In the genomic region with DNA sequence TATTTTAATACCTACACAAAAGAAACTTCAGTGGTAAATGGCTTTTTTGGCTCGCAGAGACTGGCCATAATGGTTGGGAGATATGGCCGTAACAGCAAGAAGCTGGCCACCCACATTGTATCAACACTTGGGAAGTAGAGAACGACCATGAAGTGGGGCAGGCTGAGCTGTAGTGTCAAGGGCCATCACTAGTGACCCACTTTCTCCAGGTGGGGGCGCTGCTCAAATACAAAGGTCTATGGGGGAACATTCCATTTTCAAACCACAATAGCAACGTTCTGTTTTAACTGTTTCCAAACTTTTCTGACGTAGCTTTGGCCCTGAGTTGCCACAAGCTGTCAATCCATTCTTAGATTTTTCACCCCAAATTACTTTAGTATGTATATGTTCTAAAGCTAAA, we compare ENCODE assay signal across 14 mouse cellular contexts. TPM values are rescaled to one million over a fixed set of nuclear protein-coding genes. Genes with fewer than 3 reads are reported as not detected.
DNase-seq lines count a peak whose midpoint lies in the region; ATAC-seq and TF ChIP-seq lines count a peak whose summit lies in the region.
"Had no signal": no experiment of that assay in that cellular context is flagged by ENCODE, and none has a peak within 500 bp of the region (broad histone marks: within the 10 kb centered on the region; RNA-seq: fewer than 3 reads in every experiment).

No protein-coding gene starts in this region.

- peak; percentile 21 for DNase-seq in adrenal gland, postnatal 14 days
- DNase-seq in adrenal gland, postnatal 25 days = no peak
- DNase-seq in testis, postnatal 10 days (ENCODE audit: low spot score) = peak; percentile 56
- DNase-seq in testis, postnatal 14 days (ENCODE audit: low spot score) = no peak
- no peak for DNase-seq in liver, embryonic 14.5 days (ENCODE audit: low read depth in 3 of 3, low spot score in 3 of 3)
- DNase-seq in forebrain, embryonic 14.5 days (ENCODE audit: low spot score) = no peak
- DNase-seq: cerebellum, adult 18-20 months; kidney, postnatal 14 days had no signal

- no peaks in the 10 kb centered on the region for H3K27me3 ChIP-seq in liver, embryonic 14.5 days (ENCODE audit: control insufficient read depth, insufficient read depth, low read length)
- no peaks in the 10 kb centered on the region for H3K27me3 ChIP-seq in forebrain, embryonic 13.5 days
- no peaks in the 10 kb centered on the region for H3K27me3 ChIP-seq in forebrain, embryonic 14.5 days (replicated peaks; ENCODE audit: control insufficient read depth, insufficient read depth, low read length)
- no peaks in the 10 kb centered on the region for H3K27me3 ChIP-seq in neural tube, embryonic 15.5 days (replicated peaks)
- H3K27me3 ChIP-seq: hindbrain, embryonic 15.5 days; limb, embryonic 15.5 days; stomach, embryonic 15.5 days had no signal

- no peak overlapping the region for H3K4me2 ChIP-seq in liver, embryonic 14.5 days (ENCODE audit: low read depth)
- no peak overlapping the region for H3K4me2 ChIP-seq in forebrain, embryonic 13.5 days
- no peak overlapping the region for H3K4me2 ChIP-seq in forebrain, embryonic 14.5 days (ENCODE audit: low read length)
- H3K4me2 ChIP-seq in neural tube, embryonic 15.5 days = no peak overlapping the region
- H3K4me2 ChIP-seq: hindbrain, embryonic 15.5 days; limb, embryonic 15.5 days; stomach, embryonic 15.5 days had no signal

- WGBS in liver, embryonic 14.5 days (ENCODE audit: insufficient replicate concordance) = 55% methylated on average over 6 of the region's 6 CpGs
- 75% methylated on average over 6 of the region's 6 CpGs for WGBS in forebrain, embryonic 13.5 days
- WGBS in forebrain, embryonic 14.5 days = 75% methylated on average over 6 of the region's 6 CpGs
- WGBS in neural tube, embryonic 15.5 days = 79% methylated on average over 6 of the region's 6 CpGs

- no peak overlapping the region for H3K9ac ChIP-seq in liver, embryonic 14.5 days (replicated peaks)
- no peak overlapping the region for H3K9ac ChIP-seq in forebrain, embryonic 13.5 days
- H3K9ac ChIP-seq in forebrain, embryonic 14.5 days (ENCODE audit: low read length) = no peak overlapping the region
- H3K9ac ChIP-seq in neural tube, embryonic 15.5 days (replicated peaks) = no peak overlapping the region
- H3K9ac ChIP-seq: hindbrain, embryonic 15.5 days; limb, embryonic 15.5 days; stomach, embryonic 15.5 days had no signal

- H3K4me3 ChIP-seq in liver, embryonic 14.5 days (ENCODE audit: insufficient read depth in 1 of 2, low read depth in 2 of 2, low read length in 2 of 2) = no peak overlapping the region
- H3K4me3 ChIP-seq in forebrain, embryonic 13.5 days = no peak overlapping the region
- H3K4me3 ChIP-seq in forebrain, embryonic 14.5 days (ENCODE audit: low read depth, low read length) = no peak overlapping the region
- no peak overlapping the region for H3K4me3 ChIP-seq in neural tube, embryonic 15.5 days (replicated peaks)
- H3K4me3 ChIP-seq: hindbrain, embryonic 15.5 days; limb, embryonic 15.5 days; stomach, embryonic 15.5 days had no signal

- H3K4me1 ChIP-seq in liver, embryonic 14.5 days (replicated peaks; ENCODE audit: control insufficient read depth in 2 of 2, insufficient read depth in 2 of 2, low read length in 1 of 2) = no peaks in the 10 kb centered on the region
- H3K4me1 ChIP-seq in forebrain, embryonic 13.5 days = no peaks in the 10 kb centered on the region
- H3K4me1 ChIP-seq in forebrain, embryonic 14.5 days (ENCODE audit: control insufficient read depth, insufficient read depth, low read length) = no peaks in the 10 kb centered on the region
- H3K4me1 ChIP-seq in neural tube, embryonic 15.5 days = 0 out of 2 replicates have a peak, but pooled peaks cover under 1% of the 10 kb centered on the region
- H3K4me1 ChIP-seq: hindbrain, embryonic 15.5 days; limb, embryonic 15.5 days; stomach, embryonic 15.5 days had no signal

- H3K27ac ChIP-seq in liver, embryonic 14.5 days = no peak overlapping the region
- H3K27ac ChIP-seq in forebrain, embryonic 13.5 days = no peak overlapping the region
- H3K27ac ChIP-seq in forebrain, embryonic 14.5 days (ENCODE audit: low read depth, low read length) = no peak overlapping the region
- H3K27ac ChIP-seq in neural tube, embryonic 15.5 days (replicated peaks) = no peak overlapping the region
- H3K27ac ChIP-seq: hindbrain, embryonic 15.5 days; limb, embryonic 15.5 days; macrophage; stomach, embryonic 15.5 days had no signal

- H3K36me3 ChIP-seq in liver, embryonic 14.5 days (replicated peaks; ENCODE audit: control insufficient read depth, insufficient read depth, low read depth) = no peaks in the 10 kb centered on the region
- H3K36me3 ChIP-seq in forebrain, embryonic 13.5 days (ENCODE audit: poor library complexity, severe bottlenecking) = no peaks in the 10 kb centered on the region
- no peaks in the 10 kb centered on the region for H3K36me3 ChIP-seq in forebrain, embryonic 14.5 days (ENCODE audit: control insufficient read depth, insufficient read depth, low read length)
- H3K36me3 ChIP-seq in neural tube, embryonic 15.5 days = no peaks in the 10 kb centered on the region
- H3K36me3 ChIP-seq: hindbrain, embryonic 15.5 days; limb, embryonic 15.5 days; stomach, embryonic 15.5 days had no signal

- no peaks in the 10 kb centered on the region for H3K9me3 ChIP-seq in liver, embryonic 14.5 days (ENCODE audit: control insufficient read depth, low read length)
- H3K9me3 ChIP-seq in forebrain, embryonic 13.5 days (replicated peaks) = no peaks in the 10 kb centered on the region
- H3K9me3 ChIP-seq in forebrain, embryonic 14.5 days (replicated peaks; ENCODE audit: control insufficient read depth, low read length) = no peaks in the 10 kb centered on the region
- H3K9me3 ChIP-seq in neural tube, embryonic 15.5 days (replicated peaks) = no peaks in the 10 kb centered on the region
- H3K9me3 ChIP-seq: hindbrain, embryonic 15.5 days; limb, embryonic 15.5 days; stomach, embryonic 15.5 days had no signal

- no peak for TF ChIP-seq EP300 in liver, embryonic 14.5 days (IDR thresholded peaks at IDR 0.05; ENCODE audit: low read depth)

- peak; percentile 37; the same call in 1 of the 2 replicates for TF ChIP-seq CTCF in liver, embryonic 14.5 days (IDR thresholded peaks at IDR 0.05; ENCODE audit: low read depth)

- no peak for ATAC-seq in liver, embryonic 14.5 days (ENCODE audit: insufficient read depth)
- no peak for ATAC-seq in forebrain, embryonic 13.5 days
- ATAC-seq in forebrain, embryonic 14.5 days = no peak
- no peak for ATAC-seq in neural tube, embryonic 15.5 days (ENCODE audit: low FRiP score)

RNA-seq across cellular contexts. Expression of a gene that starts 5.4 kb away (rescaled TPM):
- total RNA-seq in adrenal gland, postnatal 14 days (2021) = 22.3 and 26.7 TPM in 2 replicates
- 28.1 and 34.1 TPM in 2 replicates for total RNA-seq in adrenal gland, postnatal 25 days (2021)
- polyA plus RNA-seq in liver, embryonic 14.5 days (2012; rRNA removed) = 7.3 and 7.4 TPM in 2 replicates
- polyA plus RNA-seq in liver, embryonic 14.5 days (2014; fragmentation: Nextera tagmentation; extraction: Ambion mirVana) = 6.2 and 6.5 TPM in 2 replicates
- 27.9 and 28.8 TPM in 2 replicates for polyA plus RNA-seq in forebrain, embryonic 13.5 days (2015; fragmentation: Nextera tagmentation; extraction: Ambion mirVana)
- polyA plus RNA-seq in forebrain, embryonic 14.5 days (2014; fragmentation: Nextera tagmentation; extraction: Ambion mirVana) = 27.9 and 33.1 TPM in 2 replicates
- 21.6 and 22.0 TPM in 2 replicates for polyA plus RNA-seq in neural tube, embryonic 15.5 days (2015; fragmentation: Nextera tagmentation; extraction: Ambion mirVana)

RNA-seq across cellular contexts. Expression of a gene that starts 21.8 kb away (rescaled TPM):
- total RNA-seq in adrenal gland, postnatal 14 days (2021) = 5.4 and 9.4 TPM in 2 replicates
- total RNA-seq in adrenal gland, postnatal 25 days (2021) = 3.1 and 3.4 TPM in 2 replicates
- polyA plus RNA-seq in liver, embryonic 14.5 days (2012; rRNA removed) = 1.9 and 2.2 TPM in 2 replicates
- 3.2 and 3.4 TPM in 2 replicates for polyA plus RNA-seq in liver, embryonic 14.5 days (2014; fragmentation: Nextera tagmentation; extraction: Ambion mirVana)
- polyA plus RNA-seq in forebrain, embryonic 13.5 days (2015; fragmentation: Nextera tagmentation; extraction: Ambion mirVana) = 2.8 TPM in 2 replicates
- 2.0 and 3.2 TPM in 2 replicates for polyA plus RNA-seq in forebrain, embryonic 14.5 days (2014; fragmentation: Nextera tagmentation; extraction: Ambion mirVana)
- polyA plus RNA-seq in neural tube, embryonic 15.5 days (2015; fragmentation: Nextera tagmentation; extraction: Ambion mirVana) = 3.7 and 4.8 TPM in 2 replicates
- polyA plus RNA-seq: macrophage had no signal

Comparison
In these comparisons a context has a peak if more than half of its experiments do, and no peak if none do; other contexts are left out.
1. DNase-seq: peak in adrenal gland, postnatal 14 days (single experiment) and testis, postnatal 10 days (single experiment); none in adrenal gland, postnatal 25 days (single experiment), testis, postnatal 14 days (single experiment), liver, embryonic 14.5 days (0 of 3) and forebrain, embryonic 14.5 days (single experiment).